Mouse (Mus musculus): Measurements from ENCODE around the gene Trmt10c. TPM values are rescaled to one million over a fixed set of nuclear protein-coding genes. Genes with fewer than 3 reads are reported as not detected.
A peak's percentile ranks its signal among the peaks of the same experiment; 100 is the strongest.
"Not testable (repeated sequence)": the region's sequence is repeated elsewhere in the genome, so short reads cannot be mapped to it uniquely, and the experiment has no call there.

Trmt10c gene
- polyA plus RNA-seq, 1 experiment, result 2.6 TPM

DNA sequence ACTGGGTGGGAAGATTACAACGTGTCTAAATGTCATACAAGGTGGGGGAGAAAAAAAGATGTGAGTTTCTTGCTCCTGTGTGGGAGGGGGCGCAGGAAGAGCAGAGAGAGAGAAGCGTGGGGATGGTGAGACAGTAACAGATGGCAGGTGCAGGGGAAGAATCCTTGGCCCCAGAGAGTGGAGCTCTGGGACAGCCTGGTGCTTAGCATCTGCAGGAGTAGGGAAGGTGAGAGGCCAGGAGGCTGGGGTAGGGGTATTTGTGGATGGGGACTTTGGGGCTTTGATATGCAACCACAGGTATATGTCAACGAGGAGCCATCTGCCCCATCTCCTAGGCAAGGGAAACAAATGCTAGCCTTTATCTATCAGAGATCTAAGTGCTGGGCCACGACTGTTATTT lies 36.9 kb upstream of the Trmt10c start:
- Histone ChIP-seq H3K36me3 (ENCODE audit: control insufficient read depth, insufficient read depth, low read length) (no peaks in the 10 kb centered on the region), H3K4me1 (ENCODE audit: control insufficient read depth, insufficient read depth, insufficient read length) (peaks cover 2% of the 10 kb centered on the region; the same call in 1 of the 2 replicates), H3K27ac (ENCODE audit: insufficient read depth, low read length) (peak overlapping the region; percentile 7), H3K27me3 (ENCODE audit: control insufficient read depth, insufficient read depth, low read length) (no peaks in the 10 kb centered on the region), H3K4me3 (ENCODE audit: extremely low read depth, insufficient read depth, insufficient read length) (no peak overlapping the region; the same call in 1 of the 2 replicates)
- DNase-seq (ENCODE audit: low read depth in 1 of 2, low spot score in 2 of 2), result no peak
- 68% methylated on average over 5 of the region's 5 CpGs for WGBS
- no peak for TF ChIP-seq CTCF (IDR thresholded peaks at IDR 0.05; ENCODE audit: extremely low read depth, insufficient read depth, insufficient read length, insufficient replicate concordance)
- no peak for TF ChIP-seq POLR2A (IDR thresholded peaks at IDR 0.05; ENCODE audit: low read depth, low read length)

DNA sequence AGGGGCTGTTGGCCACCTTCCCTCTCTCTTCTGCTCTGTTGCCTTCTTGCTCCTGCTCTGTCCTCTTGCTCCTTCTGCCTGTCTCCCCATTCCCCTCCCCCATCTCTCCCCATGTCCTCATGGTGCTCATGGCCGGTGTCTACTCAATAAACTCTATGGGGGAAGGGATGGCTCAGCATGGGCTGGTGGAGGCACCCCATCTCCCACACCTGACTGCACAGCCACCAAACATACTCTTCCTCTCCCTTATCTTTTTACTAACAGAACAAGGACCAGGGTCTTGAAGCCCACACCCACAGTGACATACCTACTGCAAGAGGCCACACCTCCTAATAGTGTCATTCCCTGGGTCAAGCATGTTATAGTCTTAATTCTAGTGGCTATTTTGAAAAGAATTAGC lies 36.5 kb upstream of the Trmt10c start:
- Histone ChIP-seq H3K4me1 (ENCODE audit: control insufficient read depth, insufficient read depth, insufficient read length) (peaks cover 2% of the 10 kb centered on the region; the same call in 1 of the 2 replicates), H3K36me3 (ENCODE audit: control insufficient read depth, insufficient read depth, low read length) (no peaks in the 10 kb centered on the region), H3K4me3 (ENCODE audit: extremely low read depth, insufficient read depth, insufficient read length) (no peak overlapping the region), H3K27me3 (ENCODE audit: control insufficient read depth, insufficient read depth, low read length) (no peaks in the 10 kb centered on the region), H3K27ac (ENCODE audit: insufficient read depth, low read length) (no peak overlapping the region)
- WGBS, result 80% methylated on average over 1 of the region's 1 CpGs
- DNase-seq (ENCODE audit: low read depth in 1 of 2, low spot score in 2 of 2), result no peak
- TF ChIP-seq POLR2A (IDR thresholded peaks at IDR 0.05; ENCODE audit: low read depth, low read length) (no peak), CTCF (IDR thresholded peaks at IDR 0.05; ENCODE audit: extremely low read depth, insufficient read depth, insufficient read length, insufficient replicate concordance) (no peak)

DNA sequence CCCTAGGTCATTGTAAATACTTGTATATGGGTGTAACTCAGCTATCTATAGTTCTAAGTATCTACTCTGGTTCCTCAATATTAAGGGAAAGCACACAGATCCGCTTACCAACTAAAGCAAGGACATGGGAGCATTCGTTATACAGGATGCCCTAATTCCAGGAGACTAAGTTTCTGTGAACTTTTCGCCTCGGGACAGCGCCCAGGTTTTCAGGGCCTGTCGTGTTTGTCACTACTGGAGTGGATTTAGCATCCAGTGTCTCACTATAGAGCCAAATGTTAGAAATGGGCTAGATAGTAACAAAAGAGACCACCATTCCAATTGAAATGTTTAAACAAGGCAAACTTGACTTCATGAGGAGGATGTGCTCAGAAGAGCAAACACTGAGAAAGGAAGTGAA lies 35.5 kb upstream of the Trmt10c start:
- WGBS, result 95% methylated on average over 6 of the region's 6 CpGs
- not testable (repeated sequence) for H3K27ac ChIP-seq (ENCODE audit: insufficient read depth, low read length); H3K4me1 ChIP-seq (ENCODE audit: control insufficient read depth, insufficient read depth, insufficient read length); H3K36me3 ChIP-seq (ENCODE audit: control insufficient read depth, insufficient read depth, low read length); H3K4me3 ChIP-seq (ENCODE audit: extremely low read depth, insufficient read depth, insufficient read length); DNase-seq (ENCODE audit: low read depth in 1 of 2, low spot score in 2 of 2); H3K27me3 ChIP-seq (ENCODE audit: control insufficient read depth, insufficient read depth, low read length)

DNA sequence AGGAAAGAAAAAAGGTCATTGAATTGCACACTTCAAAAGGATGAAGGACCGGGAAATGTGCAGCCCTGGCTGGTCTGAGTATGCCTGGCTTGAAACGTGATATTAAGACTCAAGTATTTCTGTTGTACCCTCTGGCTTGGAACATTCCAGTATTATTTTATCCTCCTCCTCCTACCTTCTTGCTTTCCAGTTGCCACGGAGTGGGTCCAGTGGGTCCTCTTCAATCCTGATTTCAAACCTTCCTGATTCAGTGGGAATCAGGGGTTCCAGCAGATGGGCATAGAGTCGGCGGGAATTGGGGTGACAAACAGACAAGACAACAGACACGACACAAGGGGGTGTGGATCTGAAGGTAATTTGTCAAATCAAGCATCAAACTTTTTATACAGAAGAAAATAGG lies 34.9 kb upstream of the Trmt10c start:
- peaks cover 6% of the 10 kb centered on the region; the same call in 1 of the 2 replicates for H3K4me1 ChIP-seq (ENCODE audit: control insufficient read depth, insufficient read depth, insufficient read length)
- H3K4me3 ChIP-seq (ENCODE audit: extremely low read depth, insufficient read depth, insufficient read length), result no peak overlapping the region
- no peak for DNase-seq (ENCODE audit: low read depth in 1 of 2, low spot score in 2 of 2)
- no peak overlapping the region for H3K27ac ChIP-seq (ENCODE audit: insufficient read depth, low read length)
- no peaks in the 10 kb centered on the region for H3K36me3 ChIP-seq (ENCODE audit: control insufficient read depth, insufficient read depth, low read length)
- H3K27me3 ChIP-seq (ENCODE audit: control insufficient read depth, insufficient read depth, low read length), result no peaks in the 10 kb centered on the region
- TF ChIP-seq POLR2A (IDR thresholded peaks at IDR 0.05; ENCODE audit: low read depth, low read length) (no peak), CTCF (IDR thresholded peaks at IDR 0.05; ENCODE audit: extremely low read depth, insufficient read depth, insufficient read length, insufficient replicate concordance) (no peak)
- 87% methylated on average over 6 of the region's 6 CpGs for WGBS

DNA sequence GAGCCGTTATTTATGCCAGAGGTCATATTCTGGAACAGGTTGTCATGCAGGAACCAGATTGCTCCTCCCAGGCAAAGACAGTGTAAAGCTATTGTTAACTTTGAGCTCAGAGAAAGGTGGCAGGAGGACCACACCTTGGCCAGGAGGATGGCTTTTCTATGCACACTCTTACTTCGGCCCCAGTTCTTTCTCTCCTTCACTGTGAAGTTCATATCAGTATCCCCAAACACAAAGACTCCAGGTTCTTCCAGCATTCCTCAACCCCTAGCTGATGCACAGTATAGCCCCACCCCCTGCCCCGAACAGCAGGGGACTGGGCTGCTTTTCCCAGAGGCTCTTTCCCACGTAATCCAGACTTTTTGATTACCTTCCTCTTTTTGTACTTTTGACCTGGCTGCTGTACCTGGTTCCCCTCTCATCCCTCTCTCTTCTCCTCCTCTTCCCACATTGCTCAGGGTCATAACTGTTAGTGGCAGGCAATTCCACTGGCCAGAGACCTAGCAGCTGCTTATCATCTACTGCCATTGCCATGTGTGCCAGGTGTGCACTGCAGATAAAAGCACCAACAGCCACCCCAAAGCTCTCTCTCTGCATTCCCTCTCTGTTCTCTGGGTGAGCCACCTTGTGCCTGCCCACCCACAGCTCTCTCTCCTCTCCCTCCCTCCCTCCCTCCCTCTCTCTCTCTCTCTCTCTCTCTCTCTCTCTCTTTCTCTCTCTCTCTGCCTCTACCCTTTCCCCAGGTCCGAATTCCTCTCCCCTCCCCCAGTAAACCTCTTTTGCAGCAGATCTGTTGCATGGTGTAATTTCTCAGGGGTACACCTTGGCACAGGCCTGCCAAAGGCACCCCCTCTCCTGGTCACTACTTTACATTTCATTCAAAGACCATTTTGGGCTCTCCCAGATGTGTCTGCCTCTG lies 34.0 kb upstream of the Trmt10c start:
- peaks cover 6% of the 10 kb centered on the region; the same call in 1 of the 2 replicates for H3K4me1 ChIP-seq (ENCODE audit: control insufficient read depth, insufficient read depth, insufficient read length)
- TF ChIP-seq CTCF (IDR thresholded peaks at IDR 0.05; ENCODE audit: extremely low read depth, insufficient read depth, insufficient read length, insufficient replicate concordance), result no peak
- TF ChIP-seq POLR2A (IDR thresholded peaks at IDR 0.05; ENCODE audit: low read depth, low read length), result no peak
- H3K27ac ChIP-seq (ENCODE audit: insufficient read depth, low read length), result peak overlapping the region; percentile 62
- H3K36me3 ChIP-seq (ENCODE audit: control insufficient read depth, insufficient read depth, low read length), result no peaks in the 10 kb centered on the region
- no peaks in the 10 kb centered on the region for H3K27me3 ChIP-seq (ENCODE audit: control insufficient read depth, insufficient read depth, low read length)
- no peak overlapping the region for H3K4me3 ChIP-seq (ENCODE audit: extremely low read depth, insufficient read depth, insufficient read length)
- 74% methylated on average over 5 of the region's 5 CpGs for WGBS
- DNase-seq (ENCODE audit: low read depth in 1 of 2, low spot score in 2 of 2), result no peak

DNA sequence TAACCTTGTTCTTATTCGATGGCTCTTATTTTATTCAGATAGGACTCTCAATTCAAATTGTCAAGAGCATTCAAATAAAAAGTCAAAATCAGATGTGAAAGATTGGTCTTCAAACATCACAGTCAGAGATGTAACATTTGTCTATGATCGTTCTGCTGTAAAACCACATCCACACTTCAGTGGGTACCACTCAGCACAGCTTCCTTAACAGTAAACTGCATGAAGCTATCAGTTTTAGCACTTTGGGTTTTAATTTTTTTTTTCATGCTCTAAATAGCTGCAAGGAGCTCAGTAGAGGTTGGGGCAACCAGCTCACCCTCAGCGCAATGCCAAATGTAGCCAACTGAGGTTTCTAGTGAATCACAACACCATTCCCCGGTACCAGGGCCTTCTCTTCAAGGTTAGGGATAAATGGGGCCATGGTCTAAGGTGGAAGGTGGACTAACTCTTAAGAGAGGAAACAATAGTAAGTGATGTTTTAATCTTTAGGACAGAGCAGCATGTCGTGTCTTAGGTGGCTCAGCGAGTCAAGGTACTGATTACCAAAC lies 31.0 kb upstream of the Trmt10c start:
- Histone ChIP-seq H3K27me3 (ENCODE audit: control insufficient read depth, insufficient read depth, low read length) (no peaks in the 10 kb centered on the region), H3K4me1 (ENCODE audit: control insufficient read depth, insufficient read depth, insufficient read length) (peaks cover 4% of the 10 kb centered on the region; the same call in 1 of the 2 replicates), H3K4me3 (ENCODE audit: extremely low read depth, insufficient read depth, insufficient read length) (no peak overlapping the region), H3K36me3 (ENCODE audit: control insufficient read depth, insufficient read depth, low read length) (no peaks in the 10 kb centered on the region), H3K27ac (ENCODE audit: insufficient read depth, low read length) (peak overlapping the region; percentile 87)
- peak; percentile 21 to 36 for DNase-seq (ENCODE audit: low read depth in 1 of 2, low spot score in 2 of 2)
- 42% methylated on average over 6 of the region's 6 CpGs for WGBS
- no peak for TF ChIP-seq POLR2A (IDR thresholded peaks at IDR 0.05; ENCODE audit: low read depth, low read length)
- TF ChIP-seq CTCF (IDR thresholded peaks at IDR 0.05; ENCODE audit: extremely low read depth, insufficient read depth, insufficient read length, insufficient replicate concordance), result no peak

DNA sequence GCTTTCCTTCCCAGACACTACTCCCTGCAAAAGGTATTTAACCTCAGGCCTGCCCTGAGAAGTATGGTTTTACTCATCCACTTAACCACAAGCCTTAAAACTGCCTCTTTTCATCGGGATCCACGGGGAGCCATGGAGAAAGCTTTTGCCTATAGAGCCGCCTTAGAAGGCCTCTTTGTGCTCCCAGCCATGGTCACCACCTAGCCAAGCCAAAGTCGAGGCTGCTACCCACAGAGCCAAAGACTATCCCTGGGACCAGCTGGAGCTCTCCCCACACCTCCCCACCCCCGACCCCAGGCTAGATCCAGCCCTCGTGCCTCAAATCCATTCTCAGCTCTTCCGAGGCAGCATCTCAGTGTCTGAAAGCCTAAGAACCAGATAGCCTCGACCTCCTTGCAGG lies 28.5 kb upstream of the Trmt10c start:
- Histone ChIP-seq H3K4me1 (ENCODE audit: control insufficient read depth, insufficient read depth, insufficient read length) (peaks cover 13% of the 10 kb centered on the region), H3K27me3 (ENCODE audit: control insufficient read depth, insufficient read depth, low read length) (no peaks in the 10 kb centered on the region), H3K36me3 (ENCODE audit: control insufficient read depth, insufficient read depth, low read length) (no peaks in the 10 kb centered on the region), H3K27ac (ENCODE audit: insufficient read depth, low read length) (no peak overlapping the region), H3K4me3 (ENCODE audit: extremely low read depth, insufficient read depth, insufficient read length) (no peak overlapping the region)
- TF ChIP-seq POLR2A (IDR thresholded peaks at IDR 0.05; ENCODE audit: low read depth, low read length) (no peak), CTCF (IDR thresholded peaks at IDR 0.05; ENCODE audit: extremely low read depth, insufficient read depth, insufficient read length, insufficient replicate concordance) (no peak)
- WGBS, result 74% methylated on average over 8 of the region's 8 CpGs
- DNase-seq (ENCODE audit: low read depth in 1 of 2, low spot score in 2 of 2), result no peak

Data from spleen, adult 2 months (tissue).